Mouse (Mus musculus): ENCODE results near the gene Parm1. TPM values are rescaled to one million over a fixed set of nuclear protein-coding genes. Genes with fewer than 3 reads are reported as not detected.

The Parm1 gene
- total RNA-seq, 2 experiments from 2014 or later: 36.3 to 41.1 TPM

- intact Hi-C loops (cut with DNase I): no loop called here
- no peak for DNase-seq (ENCODE audit: low spot score in 2 of 2)
Measured at GRCm38 (mm10) chr5:91565458-91565857, 48.0 kb downstream of the Parm1 start.

DNA sequence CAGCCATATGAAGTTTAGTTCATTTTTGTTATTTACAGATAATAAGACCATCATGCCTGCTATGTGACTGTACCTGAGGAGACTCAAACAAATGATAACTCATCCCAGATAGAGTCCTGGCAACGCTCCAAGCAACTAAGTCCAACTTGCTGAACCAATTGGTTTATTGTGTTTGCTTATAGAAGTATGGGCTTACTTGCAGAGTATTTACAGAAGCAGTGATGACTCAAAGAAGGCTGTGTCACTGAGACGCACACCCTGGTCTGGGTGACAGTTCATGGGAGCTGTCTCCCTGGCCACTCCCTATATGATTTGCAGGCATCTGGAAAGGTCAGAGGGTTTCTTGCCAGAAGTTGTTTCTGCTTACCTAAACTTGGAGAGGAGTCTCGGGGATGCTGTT lies 49.2 kb downstream of the Parm1 start:
- intact Hi-C loops (cut with DNase I): no loop called here
- no peak for DNase-seq (ENCODE audit: low spot score in 2 of 2)

GRCm38 (mm10) chr5:91574211-91574610 lies 56.8 kb downstream of the Parm1 start:
- no peak for DNase-seq (ENCODE audit: low spot score in 2 of 2)
- intact Hi-C loops (cut with DNase I): no loop called here

GRCm38 (mm10) chr5:91578924-91579323 lies 61.5 kb downstream of the Parm1 start:
- peak in 1 of 2 experiments; percentile 10 for DNase-seq (ENCODE audit: low spot score in 2 of 2)
- intact Hi-C loops (cut with DNase I): no loop called here

DNA sequence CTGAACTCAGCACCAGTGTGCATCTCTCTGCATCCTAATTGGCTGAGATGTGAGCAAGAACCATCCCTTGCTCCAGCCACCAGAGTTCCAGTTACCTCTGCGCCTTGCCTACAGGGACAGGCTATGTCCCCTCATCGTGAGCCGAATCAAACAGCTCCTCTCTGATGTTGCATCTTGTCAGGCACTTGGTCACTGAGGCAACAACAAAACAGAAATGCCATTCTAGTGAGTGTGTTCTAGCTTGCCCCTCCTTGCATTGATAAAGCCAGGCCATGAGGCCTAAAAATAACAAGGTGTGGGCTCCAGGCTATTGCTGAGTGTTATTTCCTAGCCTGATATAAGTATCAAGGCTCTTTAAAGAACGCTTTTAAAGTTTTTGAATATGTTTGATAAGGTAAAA lies 64.4 kb downstream of the Parm1 start:
- DNase-seq (ENCODE audit: low spot score in 2 of 2): no peak

DNA sequence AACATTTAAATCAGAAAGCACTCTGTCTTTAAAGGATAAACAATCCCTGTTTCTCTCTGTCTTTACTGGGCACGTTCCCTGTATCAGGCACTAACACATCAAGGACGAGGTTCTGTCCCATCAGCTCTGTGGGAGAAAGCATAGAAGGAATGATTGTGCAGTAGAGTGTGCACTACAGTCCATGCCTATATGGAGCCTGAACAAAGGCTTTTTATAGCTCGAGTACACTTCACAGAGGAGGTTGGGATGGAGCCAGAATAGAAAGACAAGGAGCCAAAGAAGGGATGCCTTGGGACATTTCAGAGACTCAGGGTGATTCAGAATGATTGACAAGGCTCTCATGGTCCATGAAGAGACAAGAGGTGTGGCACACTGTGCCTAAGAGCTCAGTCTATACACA lies 68.8 kb downstream of the Parm1 start:
- DNase-seq (ENCODE audit: low spot score in 2 of 2): no peak
- intact Hi-C loops (cut with DNase I): no loop called here

More for the DNA sequence above, 64.4 kb downstream of the Parm1 start:
- intact Hi-C loops (cut with DNase I): no loop called here

GRCm38 (mm10) chr5:91594083-91594482 lies 76.7 kb downstream of the Parm1 start:
- intact Hi-C loops (cut with DNase I): no loop called here
- DNase-seq (ENCODE audit: low spot score in 2 of 2): no peak

- DNase-seq (ENCODE audit: low spot score in 2 of 2): no peak
- intact Hi-C loops (cut with DNase I): no loop called here
Measured at GRCm38 (mm10) chr5:91597216-91597615, 79.8 kb downstream of the Parm1 start.

DNA sequence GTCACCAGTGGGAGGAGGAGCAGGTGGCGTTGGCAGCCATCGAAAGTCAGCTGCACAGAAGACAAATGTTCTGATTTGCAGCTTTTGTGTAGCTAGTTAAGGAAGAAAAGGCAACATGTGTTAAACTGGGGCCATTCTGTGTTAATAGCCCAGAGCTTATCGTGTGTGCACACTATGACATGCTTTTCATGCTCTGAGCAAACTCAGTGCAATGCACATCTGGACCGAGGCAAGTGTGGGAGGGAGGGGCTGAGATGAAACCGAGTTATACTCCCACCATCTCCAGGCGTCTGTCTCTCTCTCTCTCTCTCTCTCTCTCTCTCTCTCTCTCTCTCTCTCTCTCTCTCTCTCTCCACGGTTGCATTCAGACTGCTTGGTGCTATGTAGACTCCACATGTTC lies 82.4 kb downstream of the Parm1 start:
- no peak for DNase-seq (ENCODE audit: low spot score in 2 of 2)
- intact Hi-C loops (cut with DNase I): no loop called here

DNA sequence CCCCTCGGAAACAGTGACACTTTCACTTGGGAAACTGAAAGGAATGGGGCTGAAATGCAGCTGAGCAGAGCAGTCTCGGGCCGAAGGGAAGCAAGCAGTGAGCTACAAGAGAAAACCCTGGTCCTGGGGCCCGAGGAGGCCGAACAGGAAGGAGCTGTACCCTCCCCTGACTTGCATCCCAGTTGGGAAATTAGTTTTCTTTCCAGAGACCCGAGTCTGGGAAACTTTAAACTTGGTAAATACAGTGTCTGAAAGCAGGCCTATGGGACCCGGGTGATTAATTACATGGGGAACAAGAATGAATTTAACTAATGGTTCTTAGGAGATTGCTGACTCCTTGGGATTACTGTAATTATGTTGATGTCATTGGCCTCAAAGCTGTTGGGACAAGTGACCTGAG lies 85.9 kb downstream of the Parm1 start:
- intact Hi-C loops (cut with DNase I): no loop called here
- no peak for DNase-seq (ENCODE audit: low spot score in 2 of 2)

- intact Hi-C loops (cut with DNase I): no loop called here
- DNase-seq (ENCODE audit: low spot score in 2 of 2): no peak
Measured at GRCm38 (mm10) chr5:91603787-91604439, 86.5 kb downstream of the Parm1 start.

GRCm38 (mm10) chr5:91607234-91607633 lies 89.8 kb downstream of the Parm1 start:
- intact Hi-C loops (cut with DNase I): no loop called here
- no peak for DNase-seq (ENCODE audit: low spot score in 2 of 2)

GRCm38 (mm10) chr5:91607841-91608240 lies 90.4 kb downstream of the Parm1 start:
- no peak for DNase-seq (ENCODE audit: low spot score in 2 of 2)
- intact Hi-C loops (cut with DNase I): no loop called here

DNA sequence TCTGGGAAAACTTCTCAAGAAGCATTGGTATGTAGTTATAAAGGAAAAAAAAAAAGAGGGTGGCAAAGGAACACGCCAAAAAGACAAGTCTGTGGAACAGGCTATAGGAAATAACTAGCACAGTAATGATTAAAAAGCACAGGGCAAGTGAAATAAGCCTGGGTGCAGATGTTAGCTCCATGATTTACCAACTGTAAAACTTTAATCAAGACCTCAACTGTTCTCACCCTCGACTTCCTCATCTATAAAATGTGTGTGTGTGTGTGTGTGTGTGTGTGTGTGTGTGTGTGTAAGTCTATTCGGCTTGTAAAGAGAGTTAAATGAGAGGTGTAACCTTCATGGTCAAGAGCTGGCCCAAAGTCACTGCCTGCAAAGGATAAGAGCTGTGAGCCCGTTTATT lies 91.6 kb downstream of the Parm1 start:
- DNase-seq (ENCODE audit: low spot score in 2 of 2): no peak
- intact Hi-C loops (cut with DNase I): no loop called here

GRCm38 (mm10) chr5:91609511-91610300 lies 92.3 kb downstream of the Parm1 start:
- intact Hi-C loops (cut with DNase I): no loop called here
- DNase-seq (ENCODE audit: low spot score in 2 of 2): no peak

DNA sequence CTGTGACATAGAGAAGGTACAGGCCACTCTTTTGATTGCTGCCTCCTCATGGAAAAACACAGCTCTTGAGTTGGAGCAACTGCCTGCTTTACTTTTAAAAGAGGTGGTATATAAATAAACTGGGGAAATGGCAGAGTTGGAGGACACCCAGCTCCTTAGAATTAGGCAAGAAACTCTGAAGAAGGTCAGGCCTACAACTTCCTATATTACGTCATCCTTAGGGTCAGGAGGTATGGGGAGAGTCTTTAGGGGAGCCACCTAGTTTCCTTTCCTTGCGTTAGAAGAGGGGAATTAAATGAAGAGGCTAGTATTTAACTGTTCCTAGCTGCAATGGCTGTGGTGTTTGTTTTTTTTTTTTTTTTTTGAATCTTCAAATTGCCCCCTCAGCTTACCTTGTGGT lies 93.1 kb downstream of the Parm1 start:
- DNase-seq (ENCODE audit: low spot score in 2 of 2): no peak
- intact Hi-C loops (cut with DNase I): no loop called here

- intact Hi-C loops (cut with DNase I): no loop called here
- DNase-seq (ENCODE audit: low spot score in 2 of 2): no peak
Measured at GRCm38 (mm10) chr5:91611589-91611988, 94.2 kb downstream of the Parm1 start.

GRCm38 (mm10) chr5:91617331-91618233 lies 100.2 kb downstream of the Parm1 start:
- intact Hi-C loops (cut with DNase I): no loop called here
- DNase-seq (ENCODE audit: low spot score in 2 of 2): no peak

DNA sequence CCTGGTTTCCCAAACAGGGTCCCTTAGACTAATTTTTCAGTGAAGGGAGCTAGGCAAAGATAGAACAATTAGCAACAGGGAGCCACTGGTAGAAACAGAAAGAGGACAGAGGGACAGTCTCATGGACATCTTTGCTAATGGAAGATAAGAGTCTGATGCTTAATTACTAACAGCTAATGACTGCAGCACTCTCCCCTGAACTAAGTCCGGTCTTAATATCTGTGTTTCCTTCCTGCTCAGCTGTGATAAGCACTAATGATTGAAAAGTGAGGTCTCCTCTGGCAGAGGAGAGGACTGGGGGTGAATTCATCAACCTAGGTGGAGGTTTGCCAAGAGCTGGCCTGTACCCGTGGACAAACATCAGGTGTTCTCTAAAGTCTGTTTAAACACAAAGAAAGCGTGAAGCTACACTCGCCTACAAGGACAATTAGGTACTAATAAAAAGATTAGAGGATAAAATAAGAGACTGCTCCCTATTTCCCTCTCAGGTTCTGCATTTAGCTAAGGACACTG lies 101.3 kb downstream of the Parm1 start:
- DNase-seq (ENCODE audit: low spot score in 2 of 2): no peak
- intact Hi-C loops (cut with DNase I): no loop called here

DNA sequence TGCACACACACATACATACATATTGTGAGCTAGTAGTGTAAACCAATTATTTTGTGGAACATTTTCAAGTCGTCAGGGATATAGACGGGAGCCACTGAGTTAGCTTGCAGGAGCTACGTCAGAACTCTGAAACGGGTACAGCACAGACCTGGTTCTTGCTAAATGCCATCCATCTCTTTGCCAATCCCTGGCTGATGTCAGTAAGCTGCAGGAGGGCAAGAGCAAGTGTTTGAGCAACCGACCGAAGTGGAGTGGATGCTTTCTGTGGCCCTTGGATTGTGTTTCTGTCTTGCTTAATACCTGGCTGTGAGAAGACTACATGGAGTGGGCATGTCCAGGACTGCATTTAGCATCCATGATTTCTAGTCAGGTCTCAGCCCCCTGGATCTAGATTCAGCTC lies 103.8 kb downstream of the Parm1 start:
- no peak for DNase-seq (ENCODE audit: low spot score in 2 of 2)
- intact Hi-C loops (cut with DNase I): no loop called here

Measured in left cerebral cortex, postnatal 25 days (tissue).